Mouse (Mus musculus) layer of hippocampus, adult 2 months (tissue): ENCODE measurements around the gene Tex261. TPM values are rescaled to one million over a fixed set of nuclear protein-coding genes. Genes with fewer than 3 reads are reported as not detected.
A peak's percentile ranks its signal among the peaks of the same experiment; 100 is the strongest.

ENCODE experiments used
- DNase-seq, 2 experiments: peaks; one replicate each; pipeline ENCODE4 v3.0.0; 2022; ENCODE audit warnings: low spot score in 2 of 2
- H3K27ac ChIP-seq: fragments of 200-600 bp; 2 replicates; pipeline ENCODE4 v1.8.1; 2022
- H3K4me3 ChIP-seq: fragments of 200-600 bp; 2 replicates; pipeline ENCODE4 v1.8.1; 2022; ENCODE audit warnings: mild to moderate bottlenecking
- CTCF ChIP-seq: fragments of 200-600 bp; conservative IDR thresholded peaks from 2 replicates; pipeline ENCODE4 v1.8.1; 2022; ENCODE audit warnings: antibody characterized with exemption, mild to moderate bottlenecking, moderate library complexity
- total RNA-seq, 2 experiments: library from RNA; stranded (reverse); gene quantifications; 2 replicates each; pipeline ENCODE4 v1.2.3; 2021

The Tex261 gene
- total RNA-seq, 2 experiments from 2014 or later: 51.8 to 55.3 TPM

DNA sequence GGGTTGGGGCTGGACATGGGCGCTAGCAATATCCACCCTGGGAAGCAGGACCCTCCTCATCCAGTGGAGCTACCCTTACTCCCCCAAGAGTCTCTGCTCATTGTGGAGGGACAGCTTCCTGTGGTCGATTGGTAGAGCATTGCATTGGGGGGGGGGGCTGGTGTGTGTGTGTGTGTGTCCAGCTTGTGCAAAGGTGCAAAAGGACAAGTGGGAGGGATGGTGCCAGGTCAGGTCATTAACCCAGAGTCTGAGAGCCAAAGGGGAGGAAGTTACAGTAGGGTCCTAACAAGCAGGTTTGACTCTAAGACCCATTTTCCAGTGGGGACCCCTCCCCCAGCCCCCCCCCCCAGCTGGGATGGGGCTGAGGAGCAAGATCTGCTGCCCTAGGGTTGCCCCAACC is 30.1 kb downstream of the Tex261 start:
- Histone ChIP-seq H3K27ac (no peak overlapping the region), H3K4me3 (no peak overlapping the region)
- DNase-seq: no peak
- TF ChIP-seq CTCF: no peak

DNA sequence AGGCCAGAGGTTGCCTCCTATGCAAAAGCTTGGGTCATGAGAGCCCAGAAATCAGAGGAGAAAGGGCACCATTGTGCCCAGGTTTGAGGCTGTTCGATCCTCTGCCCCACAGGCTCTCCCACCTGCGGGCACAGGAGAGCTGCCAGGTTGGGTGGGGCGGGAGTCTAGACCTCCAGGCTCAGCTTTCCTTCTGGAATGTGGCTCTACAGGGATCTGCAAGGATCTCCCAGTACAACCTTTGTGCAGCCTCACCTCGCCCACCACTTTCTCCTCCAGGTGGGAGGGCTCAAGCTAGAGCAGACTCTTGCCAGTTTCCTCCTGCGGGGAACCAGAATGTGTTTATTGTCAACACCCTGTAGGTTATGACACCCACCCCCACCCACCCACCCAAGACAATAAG is 31.1 kb downstream of the Tex261 start:
- Histone ChIP-seq H3K27ac (no peak overlapping the region), H3K4me3 (no peak overlapping the region)
- no peak for DNase-seq
- TF ChIP-seq CTCF: no peak

DNA sequence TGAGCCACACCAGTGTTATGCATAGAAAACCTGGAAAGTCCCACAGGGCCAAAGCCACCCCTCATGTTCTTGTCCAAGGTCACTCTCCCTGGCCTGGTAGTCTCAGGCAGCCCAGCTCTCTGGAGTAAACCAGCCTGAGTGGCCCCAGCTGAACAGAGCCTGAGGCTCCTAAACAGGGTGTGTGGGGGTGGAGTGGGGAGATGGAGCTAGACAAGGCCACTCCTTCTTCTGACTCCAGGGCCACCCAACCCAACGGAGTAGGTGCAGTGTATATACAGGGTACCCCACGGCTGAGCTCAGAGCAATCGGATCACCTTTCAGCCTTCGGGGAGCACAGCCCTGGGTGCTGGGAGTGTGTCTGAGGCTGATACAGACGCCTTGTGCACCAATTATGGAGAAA is 31.5 kb downstream of the Tex261 start:
- DNase-seq: no peak
- Histone ChIP-seq H3K4me3 (no peak overlapping the region), H3K27ac (no peak overlapping the region)
- TF ChIP-seq CTCF: no peak

- TF ChIP-seq CTCF: no peak
- DNase-seq: no peak
- H3K27ac ChIP-seq: no peak overlapping the region
- no peak overlapping the region for H3K4me3 ChIP-seq
Measured at GRCm38 (mm10) chr6:83743212-83743611, 32.4 kb downstream of the Tex261 start.

GRCm38 (mm10) chr6:83742761-83743160 is 32.9 kb downstream of the Tex261 start, which contains the start of gene Atp6v1b1:
Gene Atp6v1b1, plus strand, starts transcription at chr6:83742990.
- no peak for TF ChIP-seq CTCF
- no peak within 1 kb of the TSS for H3K27ac ChIP-seq
- no peak within 1 kb of the TSS for H3K4me3 ChIP-seq
- DNase-seq: no peak

DNA sequence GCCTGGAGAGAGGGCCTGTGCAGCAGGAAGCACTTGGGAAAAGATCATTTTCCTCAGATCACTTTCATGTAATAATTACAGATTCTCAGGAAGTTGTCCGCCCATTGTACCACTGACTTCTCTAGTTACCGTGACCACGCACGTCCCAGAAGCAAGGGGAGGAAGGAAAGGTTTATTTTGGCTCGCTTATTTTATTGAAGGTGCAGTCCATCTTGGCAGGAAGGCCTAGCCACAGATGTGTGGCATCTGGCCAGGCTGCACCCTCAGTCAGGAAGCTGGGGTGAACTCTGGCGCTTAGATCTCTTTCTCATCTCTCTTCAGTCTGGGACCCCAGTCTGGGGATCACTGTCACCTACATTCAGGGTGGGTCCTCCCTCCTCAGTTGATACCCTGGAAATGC is 37.0 kb downstream of the Tex261 start:
- Histone ChIP-seq H3K27ac (no peak overlapping the region), H3K4me3 (no peak overlapping the region)
- no peak for DNase-seq
- no peak for TF ChIP-seq CTCF

- H3K27ac ChIP-seq: no peak overlapping the region
- H3K4me3 ChIP-seq: no peak overlapping the region
- TF ChIP-seq CTCF: no peak
- no peak for DNase-seq
Measured at GRCm38 (mm10) chr6:83737311-83737710, 38.3 kb downstream of the Tex261 start.

- DNase-seq: peak in 1 of 2 experiments; percentile 69
- peak; percentile 81 for TF ChIP-seq CTCF
Measured at GRCm38 (mm10) chr6:83731128-83731527, 44.5 kb downstream of the Tex261 start.

DNA sequence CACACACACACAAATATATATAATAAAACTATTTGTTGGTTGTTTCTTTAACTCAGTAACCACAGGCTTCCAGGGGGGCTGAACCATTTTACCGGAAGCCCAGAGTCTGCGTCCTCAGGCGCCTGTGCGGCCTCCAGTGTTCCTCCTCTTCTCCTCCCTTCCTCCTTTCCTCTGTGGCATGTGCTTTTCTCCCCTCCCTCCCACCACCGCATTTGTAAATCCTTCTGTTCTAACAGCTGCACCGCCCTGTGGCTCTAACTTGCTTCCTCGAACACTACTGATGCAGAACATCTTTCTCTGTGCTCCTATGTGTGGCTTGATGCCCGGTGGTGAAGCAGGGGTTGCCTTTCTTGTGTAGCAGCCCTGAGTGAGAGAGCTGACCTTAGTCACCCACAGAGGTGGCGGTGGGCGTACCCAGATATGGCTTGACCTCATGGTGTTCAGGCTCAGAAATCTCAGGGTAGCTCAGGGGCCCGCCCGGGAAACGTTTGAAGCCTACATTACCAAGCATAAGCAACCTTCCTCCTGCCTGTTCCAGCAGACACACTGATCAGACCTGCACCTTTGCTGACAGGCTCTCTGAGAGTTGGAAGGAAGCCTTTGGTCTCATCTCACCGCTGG is 46.2 kb downstream of the Tex261 start:
- TF ChIP-seq CTCF: no peak
- H3K4me3 ChIP-seq: no peak overlapping the region
- peak; percentile 23 for DNase-seq
- no peak overlapping the region for H3K27ac ChIP-seq

More at GRCm38 (mm10) chr6:83731128-83731527, 44.5 kb downstream of the Tex261 start:
- Histone ChIP-seq H3K27ac (no peak overlapping the region), H3K4me3 (no peak overlapping the region)

DNA sequence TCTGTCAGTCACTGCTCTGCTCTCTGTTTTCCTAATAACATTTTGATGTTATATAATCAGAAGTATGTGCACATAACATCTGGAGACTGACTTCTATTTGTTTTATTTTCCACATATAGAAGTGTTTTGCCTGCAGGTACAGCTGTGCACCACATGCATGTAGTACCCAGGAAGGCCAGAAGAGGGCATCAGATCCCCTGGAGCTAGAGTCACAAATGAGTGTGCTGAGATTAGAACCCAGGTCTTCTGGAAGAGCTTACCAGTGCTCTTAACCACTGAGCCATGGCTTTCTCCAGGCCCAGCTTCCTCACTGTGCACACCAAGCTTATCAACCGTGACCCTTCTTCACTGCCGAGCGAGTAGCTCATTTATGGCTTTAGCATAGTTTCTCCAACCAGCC is 47.1 kb downstream of the Tex261 start:
- no peak overlapping the region for H3K4me3 ChIP-seq
- peak; percentile 77 for TF ChIP-seq CTCF
- no peak overlapping the region for H3K27ac ChIP-seq
- DNase-seq: no peak

DNA sequence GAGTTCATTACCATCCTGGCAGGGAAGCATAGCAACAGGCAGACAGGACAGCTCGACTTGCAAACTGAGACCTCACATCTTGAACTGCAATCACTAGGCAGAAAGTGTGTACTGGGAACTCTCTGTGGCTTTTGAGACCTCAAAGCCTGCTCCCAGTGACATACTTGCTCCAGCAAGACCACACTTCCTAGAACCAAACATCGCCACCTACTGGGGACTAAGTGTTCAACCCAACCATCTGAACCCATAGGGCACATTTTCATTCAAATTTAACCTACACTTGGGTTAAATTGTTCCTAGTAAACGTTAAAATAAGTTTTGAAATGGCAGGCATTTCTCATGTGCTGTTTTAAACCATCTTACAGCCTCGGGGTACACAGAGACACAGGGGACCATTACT is 48.4 kb downstream of the Tex261 start:
- H3K4me3 ChIP-seq: no peak overlapping the region
- peak; percentile 56 for TF ChIP-seq CTCF
- no peak overlapping the region for H3K27ac ChIP-seq
- DNase-seq: no peak

DNA sequence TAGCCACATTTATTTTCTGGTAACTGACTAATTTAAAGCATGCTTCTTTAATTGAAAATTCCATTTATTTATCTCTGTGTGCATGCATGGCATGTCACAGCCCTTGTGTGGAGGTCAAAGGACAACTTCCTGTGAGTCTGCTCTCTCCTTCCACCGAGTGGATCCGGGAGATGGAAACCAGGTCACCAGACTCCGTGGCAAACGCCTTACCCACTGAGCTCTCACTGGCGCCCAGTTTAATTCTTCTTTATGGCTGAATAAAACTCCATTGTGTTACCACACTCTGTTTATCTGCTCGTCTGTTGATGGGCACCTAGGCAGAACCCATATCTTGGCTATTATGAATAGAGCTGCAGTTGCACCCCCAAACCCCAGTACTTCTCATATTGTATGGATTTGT is 53.1 kb downstream of the Tex261 start:
- no peak for DNase-seq
- H3K4me3 ChIP-seq: no peak overlapping the region
- no peak overlapping the region for H3K27ac ChIP-seq
- no peak for TF ChIP-seq CTCF

Other genes starting within 250 kb of the Tex261 start
- not detected for gene Actg2, start 239.5 kb downstream of the Tex261 start, total RNA-seq
- gene Stambp, start 203.1 kb downstream of the Tex261 start, total RNA-seq: 10 to 100 TPM; 33.0 to 35.5 TPM
- not detected for gene Clec4f, start 119.6 kb downstream of the Tex261 start, total RNA-seq
- gene Cd207, start 98.0 kb downstream of the Tex261 start, total RNA-seq: not detected
- gene Vax2, start 64.5 kb downstream of the Tex261 start, total RNA-seq: not detected
- gene Atp6v1b1, start 32.8 kb downstream of the Tex261 start, total RNA-seq: under 1 TPM; 0.31 to 0.42 TPM
- gene Ankrd53, start 13.2 kb downstream of the Tex261 start, total RNA-seq: not detected
- 10 to 100 TPM; 47.6 to 51.0 TPM for gene Nagk, start 19.2 kb upstream of the Tex261 start, total RNA-seq
- gene Paip2b, start 55.9 kb upstream of the Tex261 start, total RNA-seq: 10 to 100 TPM; 48.6 to 48.9 TPM
- gene Zfp638, start 91.3 kb upstream of the Tex261 start, total RNA-seq: 100 to 1,000 TPM; 127 to 136 TPM
- gene Dysf, start 232.8 kb upstream of the Tex261 start, total RNA-seq: 1 to 10 TPM; 1.6 to 3.6 TPM